Mouse (Mus musculus) cortical plate, adult 2 months (tissue): ENCODE measurements at regions not wholly inside any gene's neighbourhood (a gene's known extent, or its start where the extent isn't known, plus 50 kb on each side); places are given as distances from the start of the nearest gene placed in this dataset.

ENCODE experiments used
- CTCF ChIP-seq: fragments of 200-500 bp; IDR thresholded peaks from 2 replicates; pipeline ENCODE4 v1.5.1; 2011; ENCODE audit warnings: mild to moderate bottlenecking, control low read depth, low read length; ENCODE audit not compliant: insufficient read depth; ENCODE audit errors: extremely low read depth
- POLR2A ChIP-seq: fragments of 200-500 bp; IDR thresholded peaks from 2 replicates; pipeline ENCODE4 v1.6.1; 2011; ENCODE audit warnings: mild to moderate bottlenecking, low read length, control low read depth; ENCODE audit not compliant: insufficient read depth; ENCODE audit errors: extremely low read depth

GRCm38 (mm10) chr9:91752935-91753334, 387.3 kb upstream of the Zic1 start:
- TF ChIP-seq CTCF: no peak
- TF ChIP-seq POLR2A: no peak
